Mouse (Mus musculus): ENCODE results near the gene Tex2. TPM values are rescaled to one million over a fixed set of nuclear protein-coding genes. Genes with fewer than 3 reads are reported as not detected.

Gene Tex2
- total RNA-seq, 2 experiments from 2014 or later, result 144 TPM

DNA sequence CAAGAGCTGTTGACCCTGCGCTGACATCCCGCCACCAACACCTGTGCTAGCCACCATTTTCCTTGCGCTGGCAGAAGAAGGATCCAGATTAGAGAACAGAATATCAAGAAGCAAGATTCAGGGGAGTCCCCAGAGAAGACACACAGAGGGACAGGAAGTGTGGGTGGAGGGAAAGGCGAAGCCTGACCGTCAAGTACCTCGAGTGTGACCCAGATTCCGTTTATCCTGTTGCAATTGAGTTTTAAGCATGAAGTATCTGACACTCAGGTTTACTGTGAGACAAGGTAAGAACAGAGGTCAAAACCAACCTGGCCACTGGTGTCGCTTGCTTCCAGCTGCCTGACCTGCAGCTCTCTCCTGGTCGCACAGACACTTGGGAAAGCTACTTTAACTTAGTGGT is 68.3 kb downstream of the Tex2 start:
- no peak for DNase-seq (ENCODE audit: low spot score in 2 of 2)
- no peak for TF ChIP-seq CTCF (conservative IDR thresholded peaks at IDR 0.05)
- Histone ChIP-seq H3K4me3 (no peak overlapping the region), H3K27ac (no peak overlapping the region)

- no peak for DNase-seq (ENCODE audit: low spot score in 2 of 2)
- Histone ChIP-seq H3K27ac (no peak overlapping the region), H3K4me3 (no peak overlapping the region)
- no peak for TF ChIP-seq CTCF (conservative IDR thresholded peaks at IDR 0.05)
Measured at GRCm38 (mm10) chr11:106544133-106544532, 69.1 kb downstream of the Tex2 start.

- TF ChIP-seq CTCF (conservative IDR thresholded peaks at IDR 0.05), result no peak
- no peak overlapping the region for H3K27ac ChIP-seq
- H3K4me3 ChIP-seq, result no peak overlapping the region
- DNase-seq (ENCODE audit: low spot score in 2 of 2), result no peak
Measured at GRCm38 (mm10) chr11:106543006-106543405, 70.2 kb downstream of the Tex2 start.

DNA sequence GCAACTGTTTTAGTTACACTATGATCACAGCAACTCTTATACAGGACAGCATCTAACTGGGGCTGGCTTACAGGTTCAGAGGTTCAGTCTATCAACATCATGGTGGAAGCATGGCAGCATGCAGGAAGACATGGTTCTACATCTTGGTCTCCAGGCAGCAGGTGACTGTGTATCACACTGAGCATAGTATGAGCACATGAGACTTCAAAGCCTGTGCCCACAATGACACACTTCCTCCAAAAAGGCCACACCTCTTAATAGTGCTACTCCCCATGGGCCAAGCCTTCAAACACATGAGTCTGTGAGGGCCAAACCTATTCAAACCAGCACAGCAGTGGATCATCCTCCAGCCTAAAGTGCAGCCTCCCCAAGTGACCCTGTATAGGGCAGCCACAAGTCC is 70.8 kb downstream of the Tex2 start:
- TF ChIP-seq CTCF (conservative IDR thresholded peaks at IDR 0.05), result no peak
- DNase-seq (ENCODE audit: low spot score in 2 of 2), result no peak
- H3K4me3 ChIP-seq, result no peak overlapping the region
- no peak overlapping the region for H3K27ac ChIP-seq

- Histone ChIP-seq H3K27ac (peak overlapping the region; percentile 69), H3K4me3 (no peak overlapping the region)
- no peak for TF ChIP-seq CTCF (conservative IDR thresholded peaks at IDR 0.05)
- no peak for DNase-seq (ENCODE audit: low spot score in 2 of 2)
Measured at GRCm38 (mm10) chr11:106540506-106541268, 72.5 kb downstream of the Tex2 start.

- Histone ChIP-seq H3K4me3 (no peak overlapping the region), H3K27ac (peak overlapping the region; percentile 79)
- DNase-seq (ENCODE audit: low spot score in 2 of 2), result peak; percentile 29 to 63
- no peak for TF ChIP-seq CTCF (conservative IDR thresholded peaks at IDR 0.05)
Measured at GRCm38 (mm10) chr11:106536253-106536912, 76.8 kb downstream of the Tex2 start.

GRCm38 (mm10) chr11:106535660-106536252 is 77.5 kb downstream of the Tex2 start:
- no peak for TF ChIP-seq CTCF (conservative IDR thresholded peaks at IDR 0.05)
- DNase-seq (ENCODE audit: low spot score in 2 of 2), result no peak
- H3K27ac ChIP-seq, result peak overlapping the region; percentile 79
- no peak overlapping the region for H3K4me3 ChIP-seq

DNA sequence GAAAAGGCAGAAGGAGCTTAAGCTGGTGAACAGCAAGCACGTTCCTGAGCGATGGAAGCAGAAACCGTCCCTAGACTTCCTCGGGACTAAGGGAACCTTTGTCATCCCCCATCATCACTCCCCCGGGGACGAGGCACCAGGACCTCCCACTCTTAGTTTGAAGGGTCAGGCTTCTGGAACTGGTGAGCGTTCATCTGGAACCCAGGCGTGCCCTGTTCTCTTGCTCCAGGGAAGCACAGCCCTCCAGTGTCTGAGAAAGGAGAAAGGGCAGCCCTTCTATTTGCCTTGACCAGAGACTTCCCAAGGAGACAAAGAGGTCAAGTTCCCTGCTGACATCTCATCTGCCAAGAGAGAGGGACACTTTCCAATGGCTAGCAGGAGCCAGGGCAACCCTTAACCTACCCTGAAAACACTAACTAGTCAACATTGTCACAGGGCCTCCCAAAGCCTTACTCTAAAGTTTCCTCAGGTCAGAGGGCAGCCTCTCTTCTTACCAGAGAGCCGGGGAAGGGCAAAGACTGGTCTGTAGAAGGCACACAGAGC is 80.9 kb downstream of the Tex2 start:
- no peak for TF ChIP-seq CTCF (conservative IDR thresholded peaks at IDR 0.05)
- H3K4me3 ChIP-seq, result no peak overlapping the region
- no peak for DNase-seq (ENCODE audit: low spot score in 2 of 2)
- H3K27ac ChIP-seq, result no peak overlapping the region

DNA sequence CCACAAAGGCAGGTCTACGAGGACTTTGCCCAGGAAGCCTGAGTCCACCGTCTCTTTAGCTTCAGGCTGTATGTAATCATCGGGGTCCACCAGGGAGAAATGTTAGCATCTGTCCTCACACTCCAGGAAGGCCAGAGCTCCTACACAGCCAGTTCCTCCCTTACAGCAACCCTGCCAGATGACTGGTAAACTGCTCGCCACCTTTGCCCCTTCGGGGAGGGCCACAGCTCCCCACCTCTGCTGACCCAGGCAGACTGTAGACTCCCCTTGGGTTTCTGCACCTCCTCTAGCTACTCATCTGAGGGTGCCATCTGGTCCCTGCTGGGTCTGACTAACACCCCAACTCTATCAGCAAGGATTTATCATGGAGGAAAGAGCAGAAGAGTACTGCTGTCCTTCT is 83.4 kb downstream of the Tex2 start:
- Histone ChIP-seq H3K27ac (no peak overlapping the region), H3K4me3 (no peak overlapping the region)
- no peak for DNase-seq (ENCODE audit: low spot score in 2 of 2)
- TF ChIP-seq CTCF (conservative IDR thresholded peaks at IDR 0.05), result no peak

DNA sequence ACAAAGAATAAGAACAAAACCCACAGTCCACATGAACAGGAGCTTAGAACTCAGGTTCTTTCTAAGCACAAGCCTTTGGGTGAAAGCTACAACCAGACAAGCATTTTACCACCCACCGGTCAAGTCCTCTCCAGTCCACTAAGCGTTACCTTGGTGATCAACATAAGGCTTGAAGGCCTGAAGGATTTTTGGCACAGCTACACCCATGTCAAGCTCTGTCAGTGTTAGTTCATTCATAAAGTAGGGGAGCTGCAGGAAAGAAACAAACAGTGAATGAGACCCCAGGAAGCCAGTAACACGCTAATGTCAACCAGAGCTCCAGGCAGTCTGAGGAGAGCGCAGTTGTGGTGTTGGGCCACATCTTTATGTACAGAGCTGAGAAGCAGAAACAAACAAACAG is 84.1 kb downstream of the Tex2 start:
- TF ChIP-seq CTCF (conservative IDR thresholded peaks at IDR 0.05), result no peak
- no peak overlapping the region for H3K4me3 ChIP-seq
- H3K27ac ChIP-seq, result no peak overlapping the region
- no peak for DNase-seq (ENCODE audit: low spot score in 2 of 2)

- H3K4me3 ChIP-seq, result no peak overlapping the region
- peak overlapping the region; percentile 36; the same call in 1 of the 2 replicates for H3K27ac ChIP-seq
- TF ChIP-seq CTCF (conservative IDR thresholded peaks at IDR 0.05), result no peak
Measured at GRCm38 (mm10) chr11:106527926-106528325, 85.3 kb downstream of the Tex2 start.

DNA sequence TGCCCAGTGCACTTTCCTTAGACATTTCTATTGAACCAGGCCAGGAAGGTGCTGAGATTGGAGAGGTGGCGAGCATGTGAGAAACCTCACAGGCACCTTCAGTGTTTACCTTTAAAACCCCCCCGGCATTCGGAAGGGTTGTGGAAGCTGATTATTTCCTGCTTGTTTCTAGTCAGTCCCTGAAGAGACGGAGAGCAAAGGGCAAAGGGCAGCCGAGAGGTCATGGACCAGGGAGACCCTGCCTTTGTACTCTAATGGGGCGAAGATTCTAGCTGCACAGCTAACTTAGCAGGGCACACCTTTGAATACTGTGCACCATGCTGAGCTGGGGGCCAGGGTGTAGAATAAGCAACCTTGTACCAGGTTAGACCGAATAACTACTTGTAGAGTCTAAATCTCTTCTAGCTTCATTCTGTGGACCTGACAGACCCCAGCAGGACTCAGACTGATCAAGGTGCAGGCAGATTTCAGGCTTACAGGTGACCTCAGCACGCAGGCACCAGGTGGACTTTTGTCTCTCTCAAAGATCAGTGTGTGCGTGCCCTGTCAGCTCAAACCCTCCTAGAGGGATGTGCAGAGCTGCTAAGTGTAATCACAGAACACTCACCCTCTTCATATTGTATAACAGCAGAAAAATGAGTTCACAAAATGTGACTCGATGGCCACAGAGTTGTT is 85.9 kb downstream of the Tex2 start:
- no peak for TF ChIP-seq CTCF (conservative IDR thresholded peaks at IDR 0.05)
- DNase-seq (ENCODE audit: low spot score in 2 of 2), result no peak
- Histone ChIP-seq H3K4me3 (no peak overlapping the region), H3K27ac (peak overlapping the region; percentile 36; the same call in 1 of the 2 replicates)

More at GRCm38 (mm10) chr11:106527926-106528325, 85.3 kb downstream of the Tex2 start:
- no peak for DNase-seq (ENCODE audit: low spot score in 2 of 2)

GRCm38 (mm10) chr11:106522538-106522937 is 90.7 kb downstream of the Tex2 start:
- TF ChIP-seq CTCF (conservative IDR thresholded peaks at IDR 0.05), result peak; percentile 36; the same call in 1 of the 2 replicates
- DNase-seq (ENCODE audit: low spot score in 2 of 2), result no peak
- no peak overlapping the region for H3K27ac ChIP-seq
- no peak overlapping the region for H3K4me3 ChIP-seq

Measured in layer of hippocampus, adult 2 months (tissue).